Mouse (Mus musculus) intestine, embryonic 16.5 days (tissue): ENCODE data around the gene Lce1j. TPM values are rescaled to one million over a fixed set of nuclear protein-coding genes. Genes with fewer than 3 reads are reported as not detected.
"Not testable (repeated sequence)": the region's sequence is repeated elsewhere in the genome, so short reads cannot be mapped to it uniquely, and the experiment has no call there.

ENCODE experiments used
- ATAC-seq: fragments of 200-750 bp; cut with Nextera tagmentation; 2 replicates; pipeline ENCODE4 v1.8.0; 2017; ENCODE audit warnings: moderate TSS enrichment, moderate library complexity
- H3K27ac ChIP-seq: fragments of 300-500 bp; sonication (generic); 2 replicates; pipeline ENCODE4 v1.5.1; 2014; ENCODE audit warnings: mild to moderate bottlenecking, low read length
- H3K27me3 ChIP-seq: fragments of 300-500 bp; sonication (generic); replicated peaks from 2 replicates; pipeline ENCODE4 v1.6.1; 2014; ENCODE audit warnings: low read length, control low read depth, mixed read lengths; ENCODE audit not compliant: control insufficient read depth, insufficient read depth
- H3K36me3 ChIP-seq: fragments of 300-500 bp; sonication (generic); 2 replicates; pipeline ENCODE4 v1.6.1; 2014; ENCODE audit warnings: low read length, control low read depth; ENCODE audit not compliant: control insufficient read depth, insufficient read depth
- H3K4me1 ChIP-seq: fragments of 300-500 bp; sonication (generic); 2 replicates; pipeline ENCODE4 v1.6.1; 2014; ENCODE audit warnings: low read length, control low read depth, mixed read lengths; ENCODE audit not compliant: control insufficient read depth, insufficient read depth
- H3K4me2 ChIP-seq: fragments of 300-500 bp; sonication (generic); 2 replicates; pipeline ENCODE4 v1.6.1; 2014; ENCODE audit warnings: low read depth, low read length, control low read depth
- H3K4me3 ChIP-seq: fragments of 300-500 bp; sonication (generic); 2 replicates; pipeline ENCODE4 v1.5.1; 2014; ENCODE audit warnings: mild to moderate bottlenecking, low read length
- H3K9ac ChIP-seq: fragments of 300-500 bp; sonication (generic); 2 replicates; pipeline ENCODE4 v1.6.1; 2014; ENCODE audit warnings: low read depth, low read length
- H3K9me3 ChIP-seq: fragments of 300-500 bp; sonication (generic); 2 replicates; pipeline ENCODE4 v1.6.1; 2016; ENCODE audit warnings: low read length, control low read depth; ENCODE audit not compliant: control insufficient read depth
- WGBS: fragments of 180-500 bp; shearing (Covaris S2); extraction: QIAGEN DNeasy Blood & Tissue Kit; methylation state at CpG from one replicate; pipeline ENCODE4 v1.1.7; 2014; 5-methylcytosine and 5-hydroxymethylcytosine counted together
- polyA plus RNA-seq: library from polyadenylated mRNA; unstranded; fragments of >200 nt; fragmentation: Nextera tagmentation; extraction: Ambion mirVana; gene quantifications from 2 replicates; pipeline ENCODE4 v1.2.1, GENCODE M21; 2015

Gene Lce1j
- not detected in 2 replicates for polyA plus RNA-seq

DNA sequence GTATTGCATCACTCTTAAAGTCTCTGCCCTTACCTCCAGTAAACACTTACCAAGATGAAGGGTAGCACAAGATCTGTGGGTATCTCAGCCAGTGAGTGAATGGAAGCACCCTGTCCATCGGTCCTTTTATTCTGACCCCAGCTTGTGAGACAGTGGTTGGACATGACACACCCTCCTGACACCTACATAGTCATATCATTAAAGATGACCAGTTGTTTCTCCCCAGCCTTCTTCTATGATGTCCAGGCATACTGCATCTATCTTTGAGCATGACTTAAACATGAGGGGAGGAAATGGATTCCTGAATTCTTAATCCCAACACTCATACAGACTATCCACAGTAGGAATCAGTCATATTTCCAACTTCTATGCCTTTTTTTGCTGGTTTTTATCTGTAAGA lies at the start of gene Lce1j:
Gene Lce1j (minus strand): TSS at position 101 of the 400 bp plus-strand sequence.
- no peak within 1 kb of the TSS for H3K4me2 ChIP-seq
- H3K27ac ChIP-seq = no peak within 1 kb of the TSS
- H3K36me3 ChIP-seq = no peaks in the 10 kb centered on the region
- H3K9me3 ChIP-seq = no peaks in the 10 kb centered on the region
- no peak within 1 kb of the TSS for H3K4me3 ChIP-seq
- no peaks in the 10 kb centered on the region for H3K27me3 ChIP-seq
- no peak within 1 kb of the TSS for H3K9ac ChIP-seq
- no peaks in the 10 kb centered on the region for H3K4me1 ChIP-seq
- WGBS = 74% methylated on average over 1 of the region's 1 CpGs
- ATAC-seq = no peak

DNA sequence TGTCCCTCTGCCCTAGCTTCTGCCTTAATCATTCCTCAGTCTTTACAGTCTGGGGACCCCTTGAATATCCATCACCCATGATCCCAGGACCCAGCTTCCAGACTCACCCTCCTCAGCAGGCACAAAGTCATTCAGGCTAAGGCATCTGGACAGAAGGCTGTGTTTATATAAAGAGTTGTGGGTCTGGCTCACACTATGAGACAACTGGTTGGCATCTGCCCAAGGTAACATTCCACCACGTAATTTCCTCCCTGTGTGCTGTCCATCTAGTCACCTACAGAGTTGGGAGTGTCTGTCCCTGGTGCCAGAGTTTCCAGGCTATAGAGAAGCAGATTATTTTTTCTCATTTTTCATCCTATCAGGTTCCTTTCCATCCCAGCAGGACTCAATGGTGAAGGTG lies 36.8 kb upstream of the Lce1j start, which contains the start of gene Kprp:
Gene Kprp (minus strand): TSS at position 140 of the 400 bp plus-strand sequence.
- H3K27ac ChIP-seq = no peak within 1 kb of the TSS
- H3K4me2 ChIP-seq = no peak within 1 kb of the TSS
- no peaks in the 10 kb centered on the region for H3K4me1 ChIP-seq
- H3K9ac ChIP-seq = no peak within 1 kb of the TSS
- 16% methylated on average over 1 of the region's 1 CpGs for WGBS
- no peaks in the 10 kb centered on the region for H3K27me3 ChIP-seq
- no peaks in the 10 kb centered on the region for H3K9me3 ChIP-seq
- ATAC-seq = no peak
- H3K4me3 ChIP-seq = no peak within 1 kb of the TSS
- H3K36me3 ChIP-seq = no peaks in the 10 kb centered on the region

DNA sequence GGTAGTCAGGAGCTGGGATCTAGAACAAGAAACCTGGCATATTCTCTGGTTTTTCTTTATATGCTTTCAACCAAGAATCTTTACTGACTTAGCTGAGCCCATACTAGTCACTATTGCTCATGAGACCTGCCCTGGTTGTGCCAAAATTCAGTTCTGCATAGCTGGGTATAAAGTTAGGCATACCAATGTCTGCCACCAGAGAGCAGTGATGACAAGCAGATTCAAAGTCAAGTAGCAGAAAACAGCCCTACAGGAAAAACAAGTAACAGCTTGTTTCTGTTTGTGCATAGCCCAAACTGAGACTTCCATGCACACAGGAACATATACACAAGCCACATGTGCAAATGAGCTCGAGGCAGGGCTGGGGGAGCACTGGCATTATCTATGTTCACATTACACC lies 35.5 kb upstream of the Lce1j start:
- Histone ChIP-seq H3K9me3 (no peaks in the 10 kb centered on the region), H3K27me3 (no peaks in the 10 kb centered on the region), H3K36me3 (no peaks in the 10 kb centered on the region), H3K27ac (no peak overlapping the region), H3K9ac (no peak overlapping the region), H3K4me1 (no peaks in the 10 kb centered on the region), H3K4me2 (no peak overlapping the region), H3K4me3 (no peak overlapping the region)
- no peak for ATAC-seq
- WGBS = 14% methylated on average over 1 of the region's 1 CpGs

DNA sequence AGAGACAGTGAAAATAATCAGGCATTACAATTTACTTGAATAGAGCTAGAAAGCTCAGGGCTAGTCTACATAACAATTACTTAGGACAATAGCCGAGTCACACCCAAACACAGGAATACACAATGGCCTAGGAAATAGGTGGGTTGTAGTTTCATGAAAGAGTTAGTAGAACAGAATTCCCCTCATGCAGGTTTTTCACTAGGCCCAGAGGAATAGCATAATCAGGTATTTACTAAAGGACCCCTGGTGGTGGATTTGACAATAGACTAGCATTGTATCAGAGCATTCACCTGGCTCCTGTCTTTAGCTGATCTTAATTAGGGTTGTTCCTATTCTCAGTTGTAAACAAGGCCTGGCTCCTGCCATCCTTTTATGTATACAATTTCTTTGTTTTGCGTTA lies 25.7 kb upstream of the Lce1j start:
- not testable (repeated sequence) for H3K4me2 ChIP-seq, H3K4me3 ChIP-seq, H3K36me3 ChIP-seq, H3K4me1 ChIP-seq, H3K9ac ChIP-seq, H3K9me3 ChIP-seq, ATAC-seq, H3K27me3 ChIP-seq, H3K27ac ChIP-seq
- WGBS = 91% methylated on average over 2 of the region's 2 CpGs

DNA sequence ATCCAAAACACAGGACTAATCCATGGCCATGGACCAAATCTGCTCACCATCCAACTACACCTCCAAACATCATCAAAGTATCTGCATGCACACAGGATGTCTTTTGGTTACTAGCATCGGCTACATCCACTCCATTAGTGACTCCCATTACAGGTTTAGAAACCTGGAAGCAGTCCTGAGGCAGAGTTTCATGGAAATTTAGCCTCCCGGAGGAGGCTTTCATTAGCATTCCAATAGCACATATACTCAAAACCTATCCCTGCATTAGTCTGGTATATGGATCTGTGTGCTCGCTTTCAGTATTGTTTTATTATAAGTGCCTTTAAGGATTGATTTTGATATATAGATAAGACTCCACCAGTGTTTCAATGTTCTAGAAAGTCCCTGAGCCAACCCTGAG lies 25.3 kb upstream of the Lce1j start:
- H3K9me3 ChIP-seq = no peaks in the 10 kb centered on the region
- H3K36me3 ChIP-seq = no peaks in the 10 kb centered on the region
- H3K4me2 ChIP-seq = no peak overlapping the region
- no peak overlapping the region for H3K4me3 ChIP-seq
- WGBS = 91% methylated on average over 3 of the region's 3 CpGs
- H3K9ac ChIP-seq = no peak overlapping the region
- no peak for ATAC-seq
- no peaks in the 10 kb centered on the region for H3K4me1 ChIP-seq
- no peaks in the 10 kb centered on the region for H3K27me3 ChIP-seq
- no peak overlapping the region for H3K27ac ChIP-seq

DNA sequence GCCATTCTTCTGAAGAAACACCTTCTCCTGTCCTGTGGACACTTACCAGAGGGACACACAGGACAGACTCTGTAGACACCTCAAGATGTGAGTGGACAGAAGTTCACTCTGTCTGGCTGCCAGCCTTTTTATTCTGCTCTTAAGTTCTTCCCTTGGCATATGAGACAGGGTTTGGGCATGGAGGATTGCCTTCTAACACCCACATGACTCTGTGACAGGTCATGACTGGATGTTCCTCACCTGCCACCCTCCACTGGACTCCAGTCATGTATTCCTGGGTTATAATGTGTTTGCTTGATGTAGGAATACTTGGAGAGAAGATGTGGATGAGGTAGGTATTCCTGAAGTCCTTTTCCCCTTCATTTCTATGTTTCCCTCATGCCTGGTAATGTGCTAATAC lies 17.5 kb upstream of the Lce1j start, which contains the start of gene Lce1k:
Gene Lce1k (minus strand): TSS at position 101 of the 400 bp plus-strand sequence.
- H3K27ac ChIP-seq = no peak within 1 kb of the TSS
- H3K9me3 ChIP-seq = no peaks in the 10 kb centered on the region
- H3K36me3 ChIP-seq = no peaks in the 10 kb centered on the region
- H3K27me3 ChIP-seq = no peaks in the 10 kb centered on the region
- H3K4me2 ChIP-seq = no peak within 1 kb of the TSS
- H3K4me3 ChIP-seq = no peak within 1 kb of the TSS
- H3K9ac ChIP-seq = no peak within 1 kb of the TSS
- ATAC-seq = no peak
- H3K4me1 ChIP-seq = no peaks in the 10 kb centered on the region

DNA sequence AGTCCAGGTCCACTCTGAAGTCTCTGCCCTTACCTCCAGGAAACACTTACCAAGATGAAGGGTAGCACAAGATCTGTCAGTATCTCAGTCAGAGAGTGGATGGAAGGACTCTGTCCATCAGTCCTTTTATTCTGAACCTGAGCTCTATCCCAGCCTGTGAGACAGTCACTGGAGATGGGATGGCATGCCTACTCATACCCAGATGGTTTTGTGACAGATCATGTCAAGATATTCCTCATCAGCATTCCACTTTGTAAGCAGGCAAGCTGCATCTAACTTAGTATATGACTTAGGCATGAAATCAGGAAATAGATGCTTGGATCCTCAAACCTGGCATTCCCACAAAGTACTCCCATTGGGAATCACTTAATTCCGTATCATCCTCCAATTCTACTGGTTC lies 11.5 kb downstream of the Lce1j start, which contains the start of gene Lce1i:
Gene Lce1i (minus strand): TSS at position 101 of the 400 bp plus-strand sequence.
- WGBS = 86% methylated on average over 1 of the region's 1 CpGs
- no peak for ATAC-seq
- Histone ChIP-seq H3K4me2 (no peak within 1 kb of the TSS), H3K9me3 (no peaks in the 10 kb centered on the region), H3K27ac (no peak within 1 kb of the TSS), H3K4me3 (no peak within 1 kb of the TSS), H3K4me1 (no peaks in the 10 kb centered on the region), H3K27me3 (no peaks in the 10 kb centered on the region), H3K36me3 (no peaks in the 10 kb centered on the region), H3K9ac (no peak within 1 kb of the TSS)

DNA sequence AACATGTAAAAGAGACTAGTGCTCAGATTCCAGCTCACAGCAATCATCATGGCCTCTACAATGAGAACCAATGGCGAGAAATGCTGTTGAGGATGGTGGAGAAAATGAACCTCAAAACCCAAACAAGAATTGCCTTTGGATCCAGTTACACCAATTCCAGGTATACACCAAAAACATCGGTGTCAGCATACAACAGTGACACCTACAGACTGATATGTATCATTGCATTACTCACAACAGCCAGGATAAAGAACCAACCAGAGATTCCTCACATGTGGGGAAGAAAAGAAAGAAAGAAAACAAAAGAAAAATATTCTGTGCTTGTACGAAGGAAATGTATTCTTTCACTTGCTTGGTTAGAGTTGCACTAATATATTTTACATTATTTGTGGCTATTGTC lies 18.7 kb downstream of the Lce1j start:
- no peaks in the 10 kb centered on the region for H3K9me3 ChIP-seq
- no peaks in the 10 kb centered on the region for H3K36me3 ChIP-seq
- H3K4me1 ChIP-seq = no peaks in the 10 kb centered on the region
- H3K4me3 ChIP-seq = no peak overlapping the region
- H3K27me3 ChIP-seq = no peaks in the 10 kb centered on the region
- H3K4me2 ChIP-seq = no peak overlapping the region
- H3K9ac ChIP-seq = no peak overlapping the region
- H3K27ac ChIP-seq = no peak overlapping the region
- no peak for ATAC-seq
- WGBS = 21% methylated on average over 3 of the region's 3 CpGs

DNA sequence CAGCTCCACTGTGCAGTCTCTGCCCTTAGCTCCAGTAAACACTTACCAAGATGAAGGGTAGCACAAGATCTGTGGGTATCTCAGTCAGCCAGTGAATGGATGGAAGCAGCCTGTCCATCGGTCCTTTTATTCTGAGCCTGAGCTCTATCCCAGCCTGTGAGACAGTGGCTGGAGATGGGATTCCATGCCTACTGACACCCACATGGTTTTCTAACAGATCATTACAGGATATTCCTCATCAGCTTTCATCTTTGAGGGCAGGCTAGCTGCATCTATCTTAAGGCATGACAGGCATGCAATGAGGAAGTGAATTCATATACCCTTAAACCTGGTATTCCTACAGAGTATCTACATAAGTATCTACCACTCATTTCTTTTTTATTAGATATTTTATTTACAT lies 25.3 kb downstream of the Lce1j start, which contains the start of gene Lce1h:
Gene Lce1h (minus strand): TSS at position 101 of the 400 bp plus-strand sequence.
- 86% methylated on average over 1 of the region's 1 CpGs for WGBS
- no peak for ATAC-seq

DNA sequence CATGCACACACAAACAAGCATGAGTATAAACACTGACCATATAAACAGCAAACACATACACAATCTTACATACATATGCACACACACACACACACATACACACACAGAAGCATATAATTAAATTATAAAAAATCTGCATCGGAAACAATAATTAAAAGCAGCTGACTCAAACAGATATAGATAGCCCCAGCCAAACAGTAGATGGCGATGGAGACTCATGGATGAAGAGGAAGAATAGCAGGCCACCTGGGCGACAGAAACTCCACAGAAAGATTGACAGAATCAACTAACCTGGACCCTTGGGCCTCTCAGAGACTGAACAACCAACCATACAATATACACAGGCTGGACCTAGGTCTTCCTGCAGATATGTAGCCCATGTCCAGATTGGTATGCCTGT lies 37.1 kb downstream of the Lce1j start:
- H3K4me1 ChIP-seq = no peaks in the 10 kb centered on the region
- no peaks in the 10 kb centered on the region for H3K27me3 ChIP-seq
- H3K4me2 ChIP-seq = no peak overlapping the region
- H3K9me3 ChIP-seq = no peaks in the 10 kb centered on the region
- H3K4me3 ChIP-seq = no peak overlapping the region
- H3K27ac ChIP-seq = no peak overlapping the region
- no peak for ATAC-seq
- no peaks in the 10 kb centered on the region for H3K36me3 ChIP-seq
- 46% methylated on average over 3 of the region's 3 CpGs for WGBS
- no peak overlapping the region for H3K9ac ChIP-seq

More for the DNA sequence above, 25.3 kb downstream of the Lce1j start, which contains the start of gene Lce1h:
- Histone ChIP-seq H3K36me3 (no peaks in the 10 kb centered on the region), H3K9ac (no peak within 1 kb of the TSS), H3K4me3 (no peak within 1 kb of the TSS), H3K4me1 (no peaks in the 10 kb centered on the region), H3K4me2 (no peak within 1 kb of the TSS), H3K27me3 (no peaks in the 10 kb centered on the region), H3K27ac (no peak within 1 kb of the TSS), H3K9me3 (no peaks in the 10 kb centered on the region)
